10 mouse cellular contexts compared by ENCODE assay signal in the genomic region with DNA sequence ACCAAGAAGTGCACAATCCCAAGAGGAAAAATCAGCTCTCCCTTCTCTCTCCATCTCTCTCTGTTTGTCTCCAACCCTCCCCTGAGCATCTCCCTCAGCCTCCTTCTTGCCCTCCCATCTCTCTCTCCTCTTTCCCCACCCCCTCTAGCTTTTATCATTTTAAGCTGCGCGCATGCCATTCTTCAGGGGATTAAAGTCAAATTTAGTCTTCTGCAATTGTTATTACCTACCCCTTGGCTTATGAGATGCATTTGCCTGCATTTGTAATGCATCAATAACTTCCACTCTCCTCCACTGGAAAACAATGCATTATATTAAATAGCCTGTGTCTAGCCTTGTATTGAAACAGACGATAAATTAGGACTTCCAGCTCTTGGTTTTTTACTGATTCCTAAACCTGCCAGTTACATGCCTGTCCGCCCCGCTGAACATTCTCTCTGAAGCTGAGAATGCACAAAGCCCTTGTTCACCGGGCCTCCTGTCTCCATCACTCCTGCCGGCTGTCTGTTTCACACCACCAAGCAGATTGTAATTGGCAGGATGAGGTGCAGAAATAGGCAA.
DNase-seq lines count a peak whose midpoint lies in the region; ATAC-seq and TF ChIP-seq lines count a peak whose summit lies in the region.
"Had no signal": no experiment of that assay in that cellular context is flagged by ENCODE, and none has a peak within 500 bp of the region (broad histone marks: within the 10 kb centered on the region; RNA-seq: fewer than 3 reads in every experiment).

No protein-coding gene starts in this region.

- no peak for TF ChIP-seq CTCF in layer of hippocampus, adult 2 months (conservative IDR thresholded peaks at IDR 0.05)

- no peaks in the 10 kb centered on the region for H3K36me3 ChIP-seq in neural tube, embryonic 15.5 days

- H3K9ac ChIP-seq in neural tube, embryonic 15.5 days (replicated peaks): no peak overlapping the region; the same call in 1 of the 2 replicates

- H3K9me3 ChIP-seq in neural tube, embryonic 15.5 days (replicated peaks): no peaks in the 10 kb centered on the region

- H3K27ac ChIP-seq in layer of hippocampus, adult 2 months: peak overlapping the region; percentile 93
- H3K27ac ChIP-seq in neural tube, embryonic 15.5 days (replicated peaks): peak overlapping the region; percentile 87

- ATAC-seq in neural tube, embryonic 15.5 days (ENCODE audit: low FRiP score): peak; percentile 64
- ATAC-seq: Patski had no signal

- DNase-seq in layer of hippocampus, adult 2 months (ENCODE audit: low spot score in 2 of 2): peak; percentile 52 to 59
- no peak for DNase-seq in layer of hippocampus, adult 9-10 months (ENCODE audit: low spot score)
- peak; percentile 36 for DNase-seq in embryo, embryonic 10.5 days (ENCODE audit: low spot score)
- DNase-seq in layer of hippocampus, adult 9-11 months: peak; percentile 67
- DNase-seq in urinary bladder, postnatal 14 days (ENCODE audit: low spot score): no peak
- DNase-seq in gastrocnemius, postnatal 25 days: no peak
- no peak for DNase-seq in kidney, adult 8-10 months
- DNase-seq: lung, postnatal 36 days had no signal

- H3K4me1 ChIP-seq in neural tube, embryonic 15.5 days: peaks cover 22% of the 10 kb centered on the region

- H3K4me3 ChIP-seq in layer of hippocampus, adult 2 months: no peak overlapping the region
- H3K4me3 ChIP-seq in neural tube, embryonic 15.5 days (replicated peaks): no peak overlapping the region

- H3K27me3 ChIP-seq in neural tube, embryonic 15.5 days (replicated peaks): no peaks in the 10 kb centered on the region

- WGBS in neural tube, embryonic 15.5 days: 10% methylated on average over 7 of the region's 7 CpGs

- H3K4me2 ChIP-seq in neural tube, embryonic 15.5 days: 0 out of 2 replicates have a peak overlapping the region, but pooled peaks have one; percentile 11

Comparison
In these comparisons a context has a peak if more than half of its experiments do, and no peak if none do; other contexts are left out.
1. DNase-seq: peak in layer of hippocampus, adult 2 months (2 of 2), embryo, embryonic 10.5 days (single experiment) and layer of hippocampus, adult 9-11 months (single experiment); none in layer of hippocampus, adult 9-10 months (single experiment), urinary bladder, postnatal 14 days (single experiment), gastrocnemius, postnatal 25 days (single experiment) and kidney, adult 8-10 months (0 of 2).